Mouse (Mus musculus): Measurements from ENCODE around the gene Coq3.

DNA sequence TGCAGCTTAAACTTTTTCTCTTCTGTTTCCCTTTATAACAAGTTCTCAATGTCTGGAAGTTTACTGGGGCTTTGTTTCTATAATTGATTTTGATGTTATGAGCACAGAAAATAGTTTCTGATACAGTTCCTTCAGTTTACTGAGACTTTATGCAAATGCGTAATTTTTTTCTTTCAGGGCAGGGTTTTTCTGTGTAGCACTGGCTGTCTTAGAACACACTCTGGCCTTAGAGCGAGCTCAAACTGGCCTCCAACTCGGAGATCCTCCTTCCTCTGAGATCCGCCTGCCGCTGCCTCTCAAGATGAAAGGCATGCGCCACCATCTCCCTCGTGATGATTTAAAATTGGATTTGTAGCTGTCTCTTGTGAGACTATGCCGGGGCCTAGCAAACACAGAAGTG is 58.4 kb downstream of the Coq3 start:
- TF ChIP-seq CTCF (IDR thresholded peaks at IDR 0.05; ENCODE audit: control insufficient read depth, insufficient read depth, insufficient replicate concordance, low read depth, low read length), result no peak
- TF ChIP-seq POLR2A (IDR thresholded peaks at IDR 0.05; ENCODE audit: control insufficient read depth, low read depth, low read length), result no peak

Measured in testis, adult 2 months (tissue).